In the genomic region with DNA sequence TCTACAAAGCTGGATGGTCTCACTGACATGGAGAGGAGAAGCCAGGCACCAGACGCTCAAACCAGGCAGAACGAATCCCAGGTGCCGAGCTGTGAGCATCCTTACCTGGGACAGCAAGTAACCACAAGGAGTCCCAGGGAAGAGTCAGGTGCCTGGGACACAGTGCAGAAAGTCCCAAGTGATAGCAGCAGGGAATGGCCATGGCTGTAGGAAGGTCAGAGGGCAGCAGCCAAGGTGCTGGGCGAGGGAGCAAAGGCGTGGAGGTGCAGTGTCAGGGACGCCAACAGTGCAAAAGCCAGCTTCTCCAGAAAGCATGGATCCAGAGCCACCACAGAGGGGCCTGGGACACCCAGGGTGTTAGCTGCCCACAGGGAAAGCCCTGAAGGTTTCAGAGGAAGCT, we compare ENCODE assay signal across 21 mouse cellular contexts. TPM values are rescaled to one million over a fixed set of nuclear protein-coding genes. Genes with fewer than 3 reads are reported as not detected.
DNase-seq lines count a peak whose midpoint lies in the region; ATAC-seq and TF ChIP-seq lines count a peak whose summit lies in the region.
"Had no signal": no experiment of that assay in that cellular context is flagged by ENCODE, and none has a peak within 500 bp of the region (broad histone marks: within the 10 kb centered on the region; RNA-seq: fewer than 3 reads in every experiment).

No protein-coding gene starts in this region.

- WGBS in heart, embryonic 11.5 days (ENCODE audit: insufficient replicate concordance), result 81% methylated on average over 6 of the region's 6 CpGs
- WGBS in liver, adult 2 months, result 85% methylated on average over 6 of the region's 6 CpGs
- WGBS in liver, embryonic 12.5 days (ENCODE audit: insufficient replicate concordance), result 72% methylated on average over 6 of the region's 6 CpGs
- 72% methylated on average over 6 of the region's 6 CpGs for WGBS in limb, embryonic 12.5 days

- ATAC-seq in heart, embryonic 11.5 days (replicated peaks; ENCODE audit: insufficient number of reproducible peaks, low FRiP score, low TSS enrichment), result no peak
- no peak for ATAC-seq in liver, embryonic 12.5 days
- ATAC-seq in limb, embryonic 12.5 days (ENCODE audit: insufficient number of reproducible peaks, insufficient read depth, low FRiP score, low TSS enrichment, low read depth), result no peak
- ATAC-seq in CD4-positive, CD25-positive, alpha-beta regulatory T cell, adult 4 months, result no peak
- ATAC-seq: forebrain, embryonic 16.5 days; hindbrain, postnatal 0 days; midbrain, embryonic 15.5 days had no signal

- H3K4me1 ChIP-seq in heart, embryonic 11.5 days (ENCODE audit: control insufficient read depth, insufficient read depth, low read length), result peaks cover 74% of the 10 kb centered on the region
- peaks cover 45% of the 10 kb centered on the region for H3K4me1 ChIP-seq in liver, adult 2 months (ENCODE audit: control insufficient read depth, insufficient read depth, low read length)
- peaks cover 80% of the 10 kb centered on the region for H3K4me1 ChIP-seq in liver, embryonic 12.5 days
- H3K4me1 ChIP-seq in brown adipose tissue, adult 24 weeks (ENCODE audit: control insufficient read depth, insufficient read depth, insufficient read length, low read length), result peaks cover 64% of the 10 kb centered on the region
- H3K4me1 ChIP-seq in limb, embryonic 12.5 days (replicated peaks), result peaks cover 61% of the 10 kb centered on the region

- DNase-seq in heart, postnatal 25 days (ENCODE audit: low spot score), result no peak
- DNase-seq in liver, adult 2 months (ENCODE audit: extremely low read depth, low read depth, low spot score), result no peak
- DNase-seq in spleen, postnatal 14 days (ENCODE audit: low spot score in 2 of 2), result no peak
- DNase-seq: adrenal gland, postnatal 10 days; B cell, adult 2 months; cerebellum, adult 9-11 months; embryo, embryonic 11 days; gastrocnemius, postnatal 14 days; lung, postnatal 10 days; spleen, adult 18-20 months had no signal

- no peak for TF ChIP-seq POLR2A in liver, adult 2 months (IDR thresholded peaks at IDR 0.05; ENCODE audit: extremely low read depth, insufficient read depth, low read length)

- TF ChIP-seq CTCF in liver, adult 2 months (IDR thresholded peaks at IDR 0.05; ENCODE audit: low read depth, low read length), result no peak

- no peak overlapping the region for H3K9ac ChIP-seq in heart, embryonic 11.5 days (ENCODE audit: low read depth, low read length)
- peak overlapping the region; percentile 6; the same call in 1 of the 2 replicates for H3K9ac ChIP-seq in liver, adult 2 months (ENCODE audit: low read depth, low read length)
- H3K9ac ChIP-seq in liver, embryonic 12.5 days, result no peak overlapping the region
- no peak overlapping the region for H3K9ac ChIP-seq in limb, embryonic 12.5 days (replicated peaks)
- H3K9ac ChIP-seq: kidney, embryonic 15.5 days; midbrain, embryonic 15.5 days; neural tube, embryonic 12.5 days had no signal

- no peak overlapping the region for H3K4me2 ChIP-seq in heart, embryonic 11.5 days
- H3K4me2 ChIP-seq in liver, embryonic 12.5 days, result no peak overlapping the region
- no peak overlapping the region for H3K4me2 ChIP-seq in limb, embryonic 12.5 days
- H3K4me2 ChIP-seq: kidney, embryonic 15.5 days; midbrain, embryonic 15.5 days; neural tube, embryonic 12.5 days had no signal

- H3K36me3 ChIP-seq in heart, embryonic 11.5 days (ENCODE audit: control insufficient read depth, insufficient read depth, low read length), result 0 out of 2 replicates have a peak, but pooled peaks cover 2% of the 10 kb centered on the region
- no peaks in the 10 kb centered on the region for H3K36me3 ChIP-seq in liver, adult 2 months (ENCODE audit: control insufficient read depth, insufficient read depth, low read length)
- no peaks in the 10 kb centered on the region for H3K36me3 ChIP-seq in liver, embryonic 12.5 days
- H3K36me3 ChIP-seq in limb, embryonic 12.5 days, result peaks cover 27% of the 10 kb centered on the region; the same call in 1 of the 2 replicates
- H3K36me3 ChIP-seq: G1E; midbrain, embryonic 15.5 days had no signal

- H3K27me3 ChIP-seq in heart, embryonic 11.5 days (ENCODE audit: control insufficient read depth, insufficient read depth, low read length), result no peaks in the 10 kb centered on the region
- no peaks in the 10 kb centered on the region for H3K27me3 ChIP-seq in liver, adult 2 months (ENCODE audit: control insufficient read depth, insufficient read depth, low read length)
- H3K27me3 ChIP-seq in liver, embryonic 12.5 days (replicated peaks), result no peaks in the 10 kb centered on the region
- no peaks in the 10 kb centered on the region for H3K27me3 ChIP-seq in limb, embryonic 12.5 days
- H3K27me3 ChIP-seq: kidney, embryonic 15.5 days; midbrain, embryonic 15.5 days; neural tube, embryonic 12.5 days had no signal

- no peak overlapping the region for H3K4me3 ChIP-seq in heart, embryonic 11.5 days (ENCODE audit: low read depth, low read length)
- H3K4me3 ChIP-seq in liver, adult 2 months (ENCODE audit: insufficient read depth, low read depth, low read length), result no peak overlapping the region
- no peak overlapping the region for H3K4me3 ChIP-seq in liver, embryonic 12.5 days
- no peak overlapping the region for H3K4me3 ChIP-seq in brown adipose tissue, adult 24 weeks (ENCODE audit: insufficient read depth, low read depth, low read length)
- H3K4me3 ChIP-seq in limb, embryonic 12.5 days (replicated peaks), result no peak overlapping the region
- H3K4me3 ChIP-seq: kidney, embryonic 15.5 days; midbrain, embryonic 15.5 days; neural tube, embryonic 12.5 days had no signal

- intact Hi-C loops in heart, postnatal 25 days (cut with DNase I), result no loop called here

- no peaks in the 10 kb centered on the region for H3K9me3 ChIP-seq in heart, embryonic 11.5 days (replicated peaks; ENCODE audit: control insufficient read depth, low read length)
- H3K9me3 ChIP-seq in liver, embryonic 12.5 days (replicated peaks), result no peaks in the 10 kb centered on the region
- H3K9me3 ChIP-seq in limb, embryonic 12.5 days, result no peaks in the 10 kb centered on the region
- H3K9me3 ChIP-seq: G1E; kidney, embryonic 15.5 days; midbrain, embryonic 15.5 days; neural tube, embryonic 12.5 days had no signal

- H3K79me2 ChIP-seq in liver, adult 2 months (ENCODE audit: control insufficient read depth, insufficient read depth, low read length), result peaks cover 24% of the 10 kb centered on the region; the same call in 1 of the 2 replicates

- 0 out of 2 replicates have a peak overlapping the region, but pooled peaks have one; percentile 89 for H3K27ac ChIP-seq in heart, embryonic 11.5 days (ENCODE audit: low read depth, low read length)
- H3K27ac ChIP-seq in liver, adult 2 months (replicated peaks; ENCODE audit: insufficient read depth, low read depth, low read length), result peak overlapping the region; percentile 93
- H3K27ac ChIP-seq in liver, embryonic 12.5 days, result no peak overlapping the region
- 0 out of 2 replicates have a peak overlapping the region, but pooled peaks have one; percentile 8 for H3K27ac ChIP-seq in brown adipose tissue, adult 24 weeks (replicated peaks; ENCODE audit: low read depth, low read length)
- H3K27ac ChIP-seq in limb, embryonic 12.5 days, result 0 out of 2 replicates have a peak overlapping the region, but pooled peaks have one; percentile 20
- H3K27ac ChIP-seq: hindbrain, postnatal 0 days; midbrain, embryonic 15.5 days; neural tube, embryonic 12.5 days had no signal

RNA-seq across cellular contexts. Expression of gene Tmem184b, which starts 10.3 kb away (rescaled TPM):
- polyA plus RNA-seq in heart, embryonic 11.5 days (2014; fragmentation: Nextera tagmentation; extraction: Ambion mirVana), result 55.0 and 56.5 TPM in 2 replicates
- 10 to 100 TPM; 43.0 to 46.7 TPM for total RNA-seq in heart, postnatal 25 days (2021)
- total RNA-seq in liver, adult 2 months (2014; rRNA removed), result 6.0 and 10.1 TPM in 2 replicates
- 46.8 and 48.7 TPM in 2 replicates for polyA plus RNA-seq in liver, adult 2 months (2012; rRNA removed)
- 16.4 and 19.0 TPM in 2 replicates for polyA plus RNA-seq in liver, embryonic 12.5 days (2016; fragmentation: Nextera tagmentation; extraction: Ambion mirVana)
- 60.3 and 71.0 TPM in 2 replicates for polyA plus RNA-seq in brown adipose tissue, adult 24 weeks (2012; ENCODE audit: insufficient read depth, insufficient read length, missing spikeins)
- polyA plus RNA-seq in limb, embryonic 12.5 days (2016; fragmentation: Nextera tagmentation; extraction: Ambion mirVana), result 54.7 and 63.8 TPM in 2 replicates
- polyA plus RNA-seq in CD4-positive, CD25-positive, alpha-beta regulatory T cell, adult 4 months (2017; shearing (Covaris generic)), result 10 to 100 TPM in 1 of 2 experiments, 1 to 10 TPM in 1; 9.6 to 12.5 TPM

RNA-seq across cellular contexts. Expression of gene Maff, which starts 46.7 kb away (rescaled TPM):
- polyA plus RNA-seq in heart, embryonic 11.5 days (2014; fragmentation: Nextera tagmentation; extraction: Ambion mirVana), result 3.0 and 3.3 TPM in 2 replicates
- 1 to 10 TPM; 8.1 to 8.3 TPM for total RNA-seq in heart, postnatal 25 days (2021)
- total RNA-seq in liver, adult 2 months (2014; rRNA removed), result 8.5 and 10.8 TPM in 2 replicates
- polyA plus RNA-seq in liver, adult 2 months (2012; rRNA removed), result 0.75 and 0.89 TPM in 2 replicates
- 1.1 and 2.8 TPM in 2 replicates for polyA plus RNA-seq in liver, embryonic 12.5 days (2016; fragmentation: Nextera tagmentation; extraction: Ambion mirVana)
- 9.8 and 11.4 TPM in 2 replicates for polyA plus RNA-seq in brown adipose tissue, adult 24 weeks (2012; ENCODE audit: insufficient read depth, insufficient read length, missing spikeins)
- polyA plus RNA-seq in limb, embryonic 12.5 days (2016; fragmentation: Nextera tagmentation; extraction: Ambion mirVana), result 1.5 and 2.0 TPM in 2 replicates
- polyA plus RNA-seq in CD4-positive, CD25-positive, alpha-beta regulatory T cell, adult 4 months (2017; shearing (Covaris generic)), result 1 to 10 TPM; 1.3 to 1.9 TPM
